In genomic region chr19:6018142-6019089, GRCm38 (mm10) we compare ENCODE assay signal across 1 mouse cellular context.
TF ChIP-seq lines count a peak whose summit lies in the region.

No protein-coding gene starts in this region.

TF ChIP-seq in MEL, 35 proteins besides CTCF, POLR2A, EP300 and RAD21 (continued from another document):
- TF ChIP-seq ZMIZ1 (IDR thresholded peaks at IDR 0.05; ENCODE audit: low read depth, low read length) (no peak), RCOR1 (IDR thresholded peaks at IDR 0.05; ENCODE audit: low read depth, low read length) (no peak), MYB (IDR thresholded peaks at IDR 0.05; ENCODE audit: low read depth, low read length) (no peak)
